Mouse (Mus musculus): ENCODE measurements around the gene Vax2. TPM values are rescaled to one million over a fixed set of nuclear protein-coding genes. Genes with fewer than 3 reads are reported as not detected.

The Vax2 gene
- polyA plus RNA-seq, 1 experiment: not detected

GRCm38 (mm10) chr6:83710361-83711066 is 550 bp upstream of the Vax2 start:
- under 1% methylated on average over 32 of the region's 32 CpGs for WGBS
- no peak for DNase-seq (ENCODE audit: low read depth, low spot score)

DNA sequence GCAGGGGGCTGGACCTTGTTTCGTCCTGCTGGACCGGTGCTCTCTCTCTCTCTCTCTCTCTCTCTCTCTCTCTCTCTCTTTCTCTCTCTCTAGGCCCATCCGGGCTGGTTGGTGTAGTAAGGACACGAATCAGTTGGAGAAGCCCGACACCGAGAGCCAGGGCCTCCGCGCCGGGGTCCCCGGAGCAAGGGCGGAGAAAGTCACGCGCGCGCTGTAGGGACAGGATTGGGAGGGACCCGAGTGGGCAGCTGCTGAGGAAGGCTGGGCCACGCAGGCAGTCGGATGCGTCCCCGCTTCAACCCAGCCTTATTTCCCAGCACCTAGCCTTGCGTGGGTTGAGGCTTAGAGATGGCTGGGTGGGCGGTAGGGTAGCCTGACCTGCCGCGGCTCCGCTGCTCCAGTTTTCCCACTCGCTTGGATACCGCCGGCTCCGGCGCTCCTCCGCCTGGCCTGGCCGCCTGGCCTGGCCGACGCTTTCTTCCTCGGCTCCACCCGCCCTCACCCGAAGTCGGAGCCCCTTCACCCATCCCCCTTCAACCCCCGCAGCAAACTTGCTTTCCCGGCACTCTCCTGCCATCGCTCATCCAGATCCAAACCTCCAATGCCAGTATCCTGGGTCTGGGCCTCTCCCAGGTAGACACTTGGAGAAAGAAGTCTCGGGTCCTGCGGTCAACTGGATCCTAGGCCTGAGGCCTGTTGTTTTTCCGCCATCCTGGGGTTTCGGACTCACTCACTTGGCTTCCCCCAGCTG is 836 bp downstream of the Vax2 start:
- DNase-seq (ENCODE audit: low read depth, low spot score): no peak
- 6% methylated on average over 45 of the region's 45 CpGs for WGBS

DNA sequence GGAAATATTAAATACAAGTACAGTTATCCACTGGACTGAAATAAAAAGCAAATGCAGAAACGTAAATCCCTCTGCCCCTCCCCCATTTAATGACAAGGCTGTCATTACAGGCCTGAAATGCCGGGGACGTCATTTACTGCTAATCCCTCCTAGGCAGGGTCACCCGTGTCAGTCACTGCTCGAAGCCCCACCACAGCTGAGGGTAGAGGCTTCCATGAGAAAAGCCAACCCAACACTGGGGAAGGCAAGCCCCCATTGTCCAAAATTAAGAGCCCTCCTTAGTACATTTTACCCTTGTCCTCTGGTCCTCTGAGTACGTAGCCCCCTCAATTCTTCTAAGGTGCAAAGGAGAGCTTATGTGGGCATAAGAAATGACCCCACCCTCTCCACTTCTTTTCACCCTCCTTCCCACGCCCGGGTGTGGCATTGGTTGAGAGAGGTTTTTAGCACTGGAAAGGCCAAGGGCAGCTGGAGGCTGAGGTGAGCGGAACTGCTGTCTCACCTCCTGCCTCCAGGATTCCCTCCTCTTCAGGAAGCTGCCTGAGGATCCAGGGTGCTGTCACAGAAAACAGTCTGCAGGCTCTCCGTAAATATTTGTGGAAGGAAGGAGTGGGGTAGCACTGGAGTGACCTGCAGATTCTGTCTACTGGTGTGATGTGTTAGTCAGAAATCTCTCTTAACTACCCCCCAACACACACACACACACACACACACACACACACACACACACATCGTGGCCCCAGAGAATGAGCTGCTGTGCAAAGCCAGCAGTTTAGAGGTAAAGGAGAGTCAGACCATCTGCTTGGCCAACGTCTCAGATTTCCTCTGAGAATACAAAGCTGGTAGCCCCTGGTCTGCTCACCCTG is 2.4 kb downstream of the Vax2 start:
- DNase-seq (ENCODE audit: low read depth, low spot score): no peak
- WGBS: 9% methylated on average over 12 of the region's 12 CpGs

- DNase-seq (ENCODE audit: low read depth, low spot score): no peak
- 7% methylated on average over 34 of the region's 34 CpGs for WGBS
These were observed 3.4 kb downstream of the Vax2 start for GRCm38 (mm10) chr6:83714221-83715123.

- WGBS: 9% methylated on average over 30 of the region's 30 CpGs
- DNase-seq (ENCODE audit: low read depth, low spot score): no peak
These were observed 4.6 kb downstream of the Vax2 start for GRCm38 (mm10) chr6:83715461-83716196.

- no peak for DNase-seq (ENCODE audit: low read depth, low spot score)
- WGBS: 6% methylated on average over 8 of the region's 8 CpGs
These were observed 6.0 kb downstream of the Vax2 start for GRCm38 (mm10) chr6:83717026-83717425.

GRCm38 (mm10) chr6:83722526-83722925 is 11.5 kb downstream of the Vax2 start:
- WGBS: 14% methylated on average over 6 of the region's 6 CpGs
- no peak for DNase-seq (ENCODE audit: low read depth, low spot score)

DNA sequence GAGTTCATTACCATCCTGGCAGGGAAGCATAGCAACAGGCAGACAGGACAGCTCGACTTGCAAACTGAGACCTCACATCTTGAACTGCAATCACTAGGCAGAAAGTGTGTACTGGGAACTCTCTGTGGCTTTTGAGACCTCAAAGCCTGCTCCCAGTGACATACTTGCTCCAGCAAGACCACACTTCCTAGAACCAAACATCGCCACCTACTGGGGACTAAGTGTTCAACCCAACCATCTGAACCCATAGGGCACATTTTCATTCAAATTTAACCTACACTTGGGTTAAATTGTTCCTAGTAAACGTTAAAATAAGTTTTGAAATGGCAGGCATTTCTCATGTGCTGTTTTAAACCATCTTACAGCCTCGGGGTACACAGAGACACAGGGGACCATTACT is 16.1 kb downstream of the Vax2 start:
- DNase-seq (ENCODE audit: low read depth, low spot score): no peak
- 48% methylated on average over 4 of the region's 4 CpGs for WGBS

DNA sequence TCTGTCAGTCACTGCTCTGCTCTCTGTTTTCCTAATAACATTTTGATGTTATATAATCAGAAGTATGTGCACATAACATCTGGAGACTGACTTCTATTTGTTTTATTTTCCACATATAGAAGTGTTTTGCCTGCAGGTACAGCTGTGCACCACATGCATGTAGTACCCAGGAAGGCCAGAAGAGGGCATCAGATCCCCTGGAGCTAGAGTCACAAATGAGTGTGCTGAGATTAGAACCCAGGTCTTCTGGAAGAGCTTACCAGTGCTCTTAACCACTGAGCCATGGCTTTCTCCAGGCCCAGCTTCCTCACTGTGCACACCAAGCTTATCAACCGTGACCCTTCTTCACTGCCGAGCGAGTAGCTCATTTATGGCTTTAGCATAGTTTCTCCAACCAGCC is 17.4 kb downstream of the Vax2 start:
- 80% methylated on average over 3 of the region's 3 CpGs for WGBS
- no peak for DNase-seq (ENCODE audit: low read depth, low spot score)

GRCm38 (mm10) chr6:83729350-83729970 is 18.4 kb downstream of the Vax2 start:
- no peak for DNase-seq (ENCODE audit: low read depth, low spot score)
- WGBS: 57% methylated on average over 14 of the region's 14 CpGs

DNA sequence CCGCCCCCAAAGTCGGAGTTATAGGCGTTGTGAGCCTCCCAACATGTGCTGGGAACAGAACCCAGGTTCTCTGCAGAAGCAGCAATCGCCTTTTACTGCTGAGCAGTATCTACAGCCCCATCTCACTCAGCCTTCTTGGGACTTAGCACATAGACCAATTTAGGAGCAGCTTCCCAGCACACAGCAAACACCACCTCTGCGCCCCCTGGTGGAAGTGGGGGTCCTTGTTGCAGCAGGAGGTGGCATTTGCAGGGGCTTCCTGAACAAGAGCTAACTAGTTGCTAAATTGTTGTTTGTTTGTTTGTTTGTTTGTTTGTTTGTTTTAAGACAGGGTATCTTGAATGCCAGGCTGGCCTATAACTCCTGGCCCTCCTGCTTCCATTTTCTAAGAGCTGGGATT is 20.1 kb downstream of the Vax2 start:
- 31% methylated on average over 5 of the region's 5 CpGs for WGBS
- DNase-seq (ENCODE audit: low read depth, low spot score): no peak

GRCm38 (mm10) chr6:83737311-83737710 is 26.2 kb downstream of the Vax2 start:
- no peak for DNase-seq (ENCODE audit: low read depth, low spot score)
- WGBS: 31% methylated on average over 13 of the region's 13 CpGs

- DNase-seq (ENCODE audit: low read depth, low spot score): no peak
- WGBS: 13% methylated on average over 6 of the region's 6 CpGs
These were observed 27.5 kb downstream of the Vax2 start for GRCm38 (mm10) chr6:83738596-83738995.

- no peak for DNase-seq (ENCODE audit: low read depth, low spot score)
- 54% methylated on average over 5 of the region's 5 CpGs for WGBS
These were observed 31.7 kb downstream of the Vax2 start, which contains the start of gene Atp6v1b1 for GRCm38 (mm10) chr6:83742761-83743160. Gene Atp6v1b1, plus strand, starts transcription at chr6:83742990.

DNA sequence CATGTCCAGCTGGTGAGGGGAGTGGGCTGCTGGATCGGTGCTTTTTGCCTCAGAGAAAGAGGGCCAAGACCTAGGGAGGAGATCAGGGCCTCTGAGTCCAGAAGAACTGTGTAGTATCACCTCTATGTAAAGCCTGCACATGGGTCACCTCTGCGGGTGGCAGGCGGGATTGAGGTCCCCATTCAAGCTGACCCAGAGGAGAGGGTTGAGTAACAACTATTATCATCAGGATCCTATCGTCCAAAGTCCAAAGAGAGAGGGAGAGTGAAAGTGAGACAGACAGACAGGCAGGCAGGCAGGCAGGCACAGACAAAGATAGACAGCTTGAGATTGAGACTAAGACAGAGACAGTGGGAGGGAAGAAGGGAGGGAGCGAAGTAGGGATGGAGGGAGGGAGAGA is 32.1 kb downstream of the Vax2 start:
- no peak for DNase-seq (ENCODE audit: low read depth, low spot score)
- WGBS: 37% methylated on average over 5 of the region's 5 CpGs

- no peak for DNase-seq (ENCODE audit: low read depth, low spot score)
- WGBS: 41% methylated on average over 5 of the region's 5 CpGs
These were observed 33.1 kb downstream of the Vax2 start for GRCm38 (mm10) chr6:83744126-83744525.

DNA sequence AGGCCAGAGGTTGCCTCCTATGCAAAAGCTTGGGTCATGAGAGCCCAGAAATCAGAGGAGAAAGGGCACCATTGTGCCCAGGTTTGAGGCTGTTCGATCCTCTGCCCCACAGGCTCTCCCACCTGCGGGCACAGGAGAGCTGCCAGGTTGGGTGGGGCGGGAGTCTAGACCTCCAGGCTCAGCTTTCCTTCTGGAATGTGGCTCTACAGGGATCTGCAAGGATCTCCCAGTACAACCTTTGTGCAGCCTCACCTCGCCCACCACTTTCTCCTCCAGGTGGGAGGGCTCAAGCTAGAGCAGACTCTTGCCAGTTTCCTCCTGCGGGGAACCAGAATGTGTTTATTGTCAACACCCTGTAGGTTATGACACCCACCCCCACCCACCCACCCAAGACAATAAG is 33.5 kb downstream of the Vax2 start:
- WGBS: 34% methylated on average over 5 of the region's 5 CpGs
- DNase-seq (ENCODE audit: low read depth, low spot score): no peak

GRCm38 (mm10) chr6:83745466-83745865 is 34.4 kb downstream of the Vax2 start:
- DNase-seq (ENCODE audit: low read depth, low spot score): no peak
- WGBS: 54% methylated on average over 2 of the region's 2 CpGs

All from large intestine, adult 2 months (tissue).